Mouse (Mus musculus) cerebellum, postnatal 25 days (tissue): Measurements from ENCODE around the gene Srr.

Experiments
- DNase-seq, 2 experiments: peaks; one replicate each; pipeline ENCODE4 v3.0.0; 2021; ENCODE audit warnings: mixed read lengths in 2 of 2

The Srr gene

DNA sequence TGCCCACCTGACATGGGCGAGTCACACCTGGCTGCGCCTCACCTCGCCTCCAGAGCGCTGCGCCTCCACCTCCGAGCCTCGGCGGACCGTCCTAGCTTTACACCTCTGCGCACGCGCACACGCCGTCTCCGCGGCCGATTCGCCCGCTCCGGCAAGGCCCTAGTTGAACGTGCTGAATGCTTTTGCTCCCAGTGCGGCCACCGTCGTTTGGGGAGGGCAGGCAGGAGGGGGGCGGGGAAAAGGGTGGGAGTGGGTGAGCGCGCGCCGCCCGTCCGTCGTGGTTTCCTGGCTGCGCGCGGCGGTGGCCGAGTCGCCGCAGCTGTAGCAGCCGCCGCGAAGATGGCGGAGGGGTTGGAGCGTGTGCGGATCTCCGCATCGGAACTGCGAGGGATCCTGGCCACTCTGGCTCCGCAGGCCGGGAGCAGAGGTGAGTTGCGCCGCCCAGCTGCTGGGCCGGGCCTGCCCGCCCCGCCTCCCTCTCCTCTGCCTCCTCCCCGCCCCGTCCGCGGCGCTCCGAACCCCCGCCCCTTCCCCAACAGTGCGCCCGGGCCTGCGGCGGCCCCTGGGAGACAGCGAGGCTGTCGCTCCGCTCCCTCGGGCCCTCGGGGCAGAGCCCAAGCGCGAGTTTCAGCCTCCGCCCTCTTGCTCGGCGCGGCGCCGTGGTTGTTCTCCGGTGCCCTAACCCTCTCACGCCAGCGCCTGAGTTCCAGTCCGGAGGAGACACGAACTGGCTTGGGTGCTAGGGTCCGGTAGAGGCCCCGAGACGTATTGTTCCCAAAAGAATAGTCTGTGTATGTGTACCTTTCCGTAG, at the start of gene Srr, which contains the start of gene Smg6:
Srr (minus strand) TSS at position 372 of the 811 bp plus-strand sequence.
Smg6 (plus strand) TSS at position 247 of the 811 bp plus-strand sequence.
- DNase-seq = peak; percentile 97 to 98

DNA sequence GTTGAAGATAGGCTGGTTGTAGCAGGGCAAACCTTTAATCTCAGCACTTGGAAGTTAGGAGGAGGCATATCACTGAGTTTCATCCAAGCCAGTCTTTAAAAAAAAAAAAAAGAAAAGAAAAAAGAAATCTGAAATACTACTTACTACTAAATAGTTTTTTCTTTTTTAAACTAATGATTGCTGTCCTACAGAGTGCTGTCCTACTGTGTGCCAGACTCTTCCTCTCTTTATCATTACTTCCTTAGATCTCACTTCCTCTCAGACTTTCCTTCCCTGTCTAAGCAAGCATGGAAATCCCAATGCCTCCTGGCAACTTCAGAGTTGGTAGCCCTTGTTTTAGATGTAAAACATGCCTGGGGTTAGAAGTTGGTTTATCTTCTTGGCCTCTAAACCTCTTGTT, 48.9 kb upstream of the Srr start:
- no peak for DNase-seq

DNA sequence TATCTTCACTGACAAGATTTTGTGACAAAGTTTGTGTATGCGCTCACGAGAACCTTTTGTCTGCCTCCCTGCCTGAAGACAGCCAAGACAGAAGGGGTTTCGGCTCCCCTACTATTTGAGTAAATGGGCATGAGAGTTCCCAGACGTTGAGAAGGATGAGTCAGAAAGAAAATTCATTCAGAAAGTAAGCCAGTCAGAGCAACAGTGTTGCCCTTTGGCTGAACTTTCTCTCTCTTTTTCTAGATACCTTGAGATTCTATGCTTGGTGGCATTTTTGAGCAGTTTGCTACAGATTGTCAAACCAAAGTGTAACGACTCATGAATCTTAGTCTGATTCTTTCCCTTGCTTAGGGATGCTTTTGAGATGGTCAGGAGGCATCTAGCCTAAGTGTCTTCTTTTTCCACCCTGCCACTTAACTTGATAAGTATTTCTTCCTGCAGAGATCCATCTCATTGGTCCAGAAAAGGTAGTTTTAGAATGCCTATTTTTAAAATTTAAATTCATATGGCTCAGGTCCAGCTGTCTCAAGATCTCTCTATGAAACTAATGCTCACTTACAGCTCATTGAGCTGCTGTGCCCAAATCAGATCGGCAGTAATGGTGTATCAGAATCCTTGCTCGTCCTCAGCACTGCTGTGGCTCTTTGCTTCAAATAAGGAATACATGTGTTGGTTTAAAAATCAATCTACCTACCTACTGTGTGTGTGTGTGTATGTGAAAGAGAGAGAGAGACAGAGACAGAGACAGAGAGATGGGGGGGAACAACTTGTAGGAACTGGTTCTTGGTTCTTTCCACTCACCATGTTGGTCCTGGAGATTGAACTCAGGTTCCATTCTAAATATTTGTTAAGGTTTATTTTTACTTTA, 47.8 kb upstream of the Srr start:
- no peak for DNase-seq

DNA sequence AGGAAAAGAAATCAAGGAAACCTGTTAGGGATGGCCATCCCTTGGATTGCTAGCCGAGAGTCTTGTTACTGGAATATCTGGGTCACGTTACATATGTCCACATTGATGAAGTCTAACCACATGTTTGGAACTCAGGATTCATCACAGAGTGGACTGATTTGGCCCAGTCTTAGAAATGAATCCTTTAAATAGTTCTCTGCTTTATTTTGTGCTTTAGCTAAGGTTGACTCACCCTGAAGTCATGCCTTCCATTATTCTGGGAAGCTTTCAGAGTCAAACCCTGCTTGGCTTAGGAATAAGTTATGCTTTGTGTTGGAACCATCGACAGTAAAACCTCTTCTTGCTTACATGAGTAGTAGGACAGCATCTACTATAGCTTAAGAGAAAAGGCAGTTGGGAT, 39.8 kb upstream of the Srr start:
- no peak for DNase-seq

DNA sequence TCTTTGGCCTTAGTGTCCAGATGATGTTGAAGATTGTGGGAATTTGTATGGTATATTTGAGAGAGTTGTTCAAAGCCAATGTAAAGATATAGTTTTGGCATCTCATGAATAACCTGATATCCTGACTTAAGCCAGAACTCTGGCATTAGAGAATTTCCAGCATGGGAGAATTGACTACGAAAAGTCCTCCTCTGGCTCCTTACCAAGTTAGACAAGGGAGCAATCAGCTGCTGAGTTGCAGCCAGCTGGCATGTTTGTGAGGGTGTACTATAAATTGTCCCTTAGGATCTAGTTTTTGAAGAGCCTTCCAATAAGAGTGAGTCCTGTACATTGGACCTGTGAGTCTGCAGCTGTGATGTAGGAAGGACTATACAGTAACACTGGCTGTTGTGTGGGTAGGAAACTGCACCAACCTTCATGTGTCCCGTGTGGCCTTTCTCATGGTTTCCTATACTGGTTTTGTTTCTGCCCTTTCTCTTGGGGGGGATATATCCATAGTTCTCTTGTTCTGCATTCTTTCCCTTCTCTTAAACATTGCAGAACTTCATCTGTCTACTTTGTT, 37.2 kb upstream of the Srr start:
- DNase-seq = peak; percentile 9 to 37

DNA sequence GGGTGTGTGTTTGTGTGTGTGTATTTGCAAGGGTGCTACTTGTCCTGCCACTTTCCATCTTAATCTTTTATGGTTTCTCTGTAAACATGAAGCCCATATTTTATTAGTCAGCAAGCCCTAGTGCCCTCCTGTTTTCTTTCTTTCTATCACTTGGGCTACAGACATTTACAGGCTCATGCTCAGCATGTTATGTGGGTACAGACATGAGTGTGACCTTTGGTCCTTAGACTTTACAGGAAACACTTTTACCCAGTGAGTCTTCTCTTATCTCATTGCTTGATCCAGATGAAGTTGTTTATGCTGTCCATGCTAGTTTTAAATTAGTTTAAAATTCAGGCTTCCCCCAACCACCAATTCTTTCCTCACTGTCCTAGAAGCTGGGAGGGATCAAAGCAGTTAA, 36.2 kb upstream of the Srr start:
- DNase-seq = no peak

DNA sequence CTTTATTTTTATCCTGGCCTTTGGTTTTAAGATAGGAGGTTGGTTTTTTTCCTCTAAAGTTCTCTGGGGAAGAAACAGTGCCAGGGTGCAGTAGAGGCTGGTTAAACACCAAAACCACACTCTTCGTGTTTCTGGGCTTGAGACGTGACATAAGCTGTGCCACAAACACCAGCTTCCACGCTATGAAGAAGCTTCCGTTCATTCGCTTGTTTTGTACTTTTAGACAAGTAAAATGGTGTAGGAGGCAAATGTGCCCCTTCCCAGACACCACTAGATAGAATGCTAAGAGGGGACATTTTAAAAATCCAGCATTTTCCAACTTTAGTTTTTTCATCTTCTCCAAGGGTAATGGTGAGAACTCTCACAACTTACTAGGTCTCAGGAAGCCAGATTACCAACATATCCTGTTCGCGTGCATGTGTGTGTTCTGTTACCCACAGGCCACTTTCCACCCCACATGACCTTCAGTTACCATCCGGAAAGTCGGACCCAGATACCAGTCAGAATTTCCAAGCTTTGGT, 34.3 kb upstream of the Srr start:
- DNase-seq = no peak

DNA sequence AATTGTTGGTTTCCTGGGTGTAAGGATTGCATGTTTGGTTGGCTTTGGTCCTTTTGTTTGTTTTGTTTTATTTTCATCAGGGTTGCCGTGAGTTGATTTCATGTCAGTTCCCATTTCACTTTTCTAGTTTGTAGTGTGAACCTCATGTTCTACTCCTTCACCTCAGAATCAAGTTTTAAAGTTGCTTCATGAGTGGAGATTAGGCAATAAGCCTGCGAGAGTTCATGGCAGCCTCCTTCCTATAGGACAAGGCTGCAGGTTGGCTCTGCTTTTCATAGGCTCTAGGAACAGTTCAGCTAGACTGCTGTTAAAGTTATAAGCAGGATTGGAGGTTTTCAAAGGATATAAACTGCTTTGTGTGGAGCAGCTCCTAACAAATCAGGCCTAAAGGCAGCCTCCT, 33.8 kb upstream of the Srr start:
- DNase-seq = no peak

DNA sequence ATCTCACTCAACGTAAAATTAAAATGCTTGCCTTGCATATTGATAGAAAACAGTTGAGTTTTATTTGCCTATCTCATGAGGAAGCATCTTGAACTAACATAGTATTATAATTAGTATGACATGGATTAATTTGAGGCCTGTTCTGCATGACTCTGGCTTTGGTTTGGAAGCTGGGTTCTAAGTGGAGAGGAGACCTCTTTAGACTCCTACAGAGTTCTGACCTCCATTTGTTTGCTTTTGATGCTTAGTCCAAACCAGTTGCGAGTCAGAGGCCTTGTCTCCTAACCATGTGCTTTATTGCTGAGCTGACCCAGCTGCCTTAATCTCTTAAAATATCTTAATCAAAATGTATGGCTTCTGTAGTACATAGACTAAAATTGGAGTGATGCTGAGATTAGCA, 31.9 kb upstream of the Srr start:
- no peak for DNase-seq

DNA sequence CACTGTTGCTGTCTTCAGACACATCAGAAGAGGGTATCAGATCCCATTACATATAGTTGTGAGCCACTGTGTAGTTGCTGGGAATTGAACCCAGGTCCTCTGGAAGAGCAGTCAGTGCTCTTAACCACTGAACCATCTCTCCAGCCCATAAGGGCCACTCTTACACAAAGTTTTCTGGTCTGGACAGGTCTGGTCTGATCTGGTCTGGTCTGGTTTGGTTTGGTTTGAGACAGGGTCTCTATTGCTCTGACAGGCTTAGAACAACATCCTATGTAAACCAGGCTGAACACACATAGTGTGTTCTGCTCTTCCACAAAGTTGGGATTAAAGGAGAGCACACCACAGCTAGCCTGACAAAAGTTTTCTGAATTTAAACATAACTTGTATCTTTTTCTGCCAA, 30.3 kb upstream of the Srr start:
- DNase-seq = no peak

DNA sequence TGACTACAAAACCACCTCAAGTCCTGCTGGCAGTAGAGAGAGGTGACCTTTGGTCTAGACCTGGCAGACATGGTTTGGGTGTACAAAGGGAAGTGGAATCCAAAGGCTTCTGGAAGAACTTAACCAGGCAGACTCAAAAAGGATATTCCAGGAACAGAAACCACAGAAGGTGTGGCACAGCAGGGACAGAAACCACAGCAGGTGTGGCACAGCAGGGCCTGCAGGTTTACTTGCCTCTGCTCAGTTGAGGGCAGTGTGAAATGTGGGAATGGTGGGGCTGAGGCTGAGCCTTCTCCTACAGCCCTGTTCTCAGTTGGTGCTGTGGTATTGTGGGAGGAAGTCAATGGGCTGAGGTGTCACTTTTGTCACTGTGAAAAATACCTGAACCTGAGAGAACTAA, 29.2 kb upstream of the Srr start:
- DNase-seq = peak; percentile 34 to 45

DNA sequence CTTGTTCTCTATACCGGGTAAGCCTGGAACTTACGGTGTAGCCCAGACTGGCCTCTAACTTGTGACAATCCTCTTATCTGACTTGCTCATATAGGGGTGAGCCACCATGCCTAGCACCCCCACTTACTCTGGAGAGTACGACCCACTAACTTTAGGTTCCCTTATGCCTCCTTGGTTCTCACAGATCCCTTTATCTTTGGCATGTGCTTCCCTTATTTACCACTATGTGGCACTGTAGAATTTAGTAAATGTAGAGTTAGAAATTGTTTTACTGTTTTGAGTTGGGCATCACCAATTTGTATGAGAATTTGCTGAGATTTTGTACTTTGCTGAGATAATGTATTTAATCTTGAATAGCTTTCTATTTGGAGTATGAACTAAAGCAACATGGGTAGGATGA, 20.6 kb upstream of the Srr start:
- peak in 1 of 2 experiments; percentile 15 for DNase-seq

DNA sequence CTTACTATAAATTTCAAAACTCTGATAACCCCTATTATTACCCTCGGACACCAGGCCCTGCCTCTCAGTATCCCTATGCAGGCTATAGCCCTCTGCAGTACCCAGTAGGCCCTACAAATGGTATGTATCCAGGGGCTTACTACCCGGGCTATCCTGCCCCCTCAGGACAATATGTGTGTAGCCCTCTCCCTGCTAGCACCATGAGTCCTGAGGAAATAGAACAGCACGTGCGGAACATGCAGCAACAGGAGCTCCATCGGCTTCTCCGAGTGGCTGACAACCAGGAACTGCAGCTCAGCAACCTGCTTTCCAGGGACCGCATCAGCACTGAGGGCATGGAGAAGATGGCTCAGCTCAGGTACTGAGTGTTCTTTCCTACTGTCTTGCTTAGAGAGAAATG, 4.6 kb upstream of the Srr start:
- no peak for DNase-seq

DNA sequence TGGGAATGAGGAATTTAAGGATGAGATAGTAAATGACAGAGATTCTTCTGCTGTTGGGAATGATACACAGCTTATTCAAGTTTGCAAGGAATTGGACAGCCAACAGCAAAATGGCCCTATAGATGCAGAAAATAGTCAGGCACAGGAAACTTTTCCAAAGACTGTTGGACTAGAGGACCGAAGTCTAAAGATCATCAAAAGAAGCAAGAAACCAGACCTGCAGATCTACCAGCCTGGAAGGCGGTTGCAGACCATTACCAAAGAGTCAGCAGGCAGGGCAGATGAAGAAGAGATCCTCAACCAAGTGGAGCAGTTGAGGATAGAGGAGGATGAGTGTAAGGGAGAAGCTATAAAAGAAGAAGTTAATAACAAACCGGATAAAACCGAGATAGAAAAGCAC, 3.4 kb upstream of the Srr start:
- DNase-seq = no peak

DNA sequence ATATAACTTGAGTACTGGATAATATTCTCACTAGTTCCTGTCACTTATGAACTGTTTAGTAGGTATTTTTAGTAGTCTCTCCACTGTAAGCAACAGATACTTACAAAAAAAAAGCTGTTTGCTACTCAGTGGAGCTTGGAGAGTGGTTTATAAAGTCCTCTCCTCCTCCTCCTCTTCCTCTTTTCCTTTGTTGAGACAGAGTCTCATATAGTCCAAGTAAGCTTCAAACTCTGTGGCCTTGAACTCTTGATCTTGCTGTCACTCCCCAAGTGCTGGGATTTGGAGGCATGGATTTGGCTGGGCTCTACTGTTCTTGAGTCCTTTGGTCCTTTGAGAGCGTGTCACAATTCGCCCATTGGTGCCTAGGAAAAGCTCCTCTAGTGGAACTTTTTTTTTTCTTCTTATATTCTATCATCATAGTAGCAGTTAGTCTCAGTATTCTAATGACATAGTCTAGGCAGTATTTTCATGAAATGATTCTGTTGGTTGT, 1.5 kb upstream of the Srr start:
- no peak for DNase-seq

DNA sequence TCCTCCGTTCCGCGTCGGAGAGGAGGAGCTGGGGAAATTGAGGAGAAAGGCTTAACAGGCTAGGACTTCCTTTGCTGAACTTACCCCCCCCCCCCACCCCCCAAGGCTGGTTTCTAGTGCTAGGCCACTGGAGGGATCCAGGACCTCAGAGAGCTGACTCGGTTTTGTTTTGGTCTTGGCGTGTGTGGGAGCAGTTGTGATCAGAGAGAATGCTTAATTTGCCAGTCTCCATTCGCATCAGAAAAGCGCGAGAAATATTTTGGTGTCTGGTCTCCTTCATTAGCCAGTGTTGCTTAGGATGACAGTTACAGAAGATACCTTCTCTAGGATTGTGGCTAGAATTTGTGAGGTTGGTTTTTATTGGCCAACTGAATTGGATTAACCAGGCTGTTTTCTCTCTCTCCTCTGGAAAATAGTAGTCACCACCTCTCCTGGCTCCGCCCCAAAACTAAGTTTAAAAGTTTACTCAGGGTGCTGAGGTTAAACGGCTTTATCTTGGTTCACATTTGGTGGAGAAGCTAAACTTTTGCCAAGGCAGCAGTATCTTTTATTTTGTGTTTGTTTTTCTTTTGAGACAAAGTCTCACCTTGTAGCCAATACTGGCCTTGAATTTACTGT, 749 bp upstream of the Srr start:
- DNase-seq = no peak

DNA sequence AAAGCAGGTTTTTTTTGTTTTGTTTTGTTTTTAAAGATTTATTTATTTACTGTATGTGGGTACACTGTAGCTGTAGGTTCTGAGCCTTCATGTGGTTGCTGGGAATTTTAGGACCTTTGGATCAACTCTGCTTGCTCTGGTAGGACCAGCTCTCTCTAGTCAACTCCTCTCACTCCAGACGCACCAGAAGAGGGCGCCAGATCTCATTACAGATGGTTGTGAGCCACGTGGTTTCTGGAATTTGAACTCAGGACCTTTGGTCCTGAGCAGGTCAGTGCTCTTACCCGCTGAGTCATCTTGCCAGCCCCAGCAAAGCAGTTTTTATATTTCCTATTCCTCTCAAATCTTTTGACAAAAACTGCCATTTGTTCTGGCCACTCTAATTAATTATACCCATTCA, 1.6 kb downstream of the Srr start:
- peak in 1 of 2 experiments; percentile 54 for DNase-seq

DNA sequence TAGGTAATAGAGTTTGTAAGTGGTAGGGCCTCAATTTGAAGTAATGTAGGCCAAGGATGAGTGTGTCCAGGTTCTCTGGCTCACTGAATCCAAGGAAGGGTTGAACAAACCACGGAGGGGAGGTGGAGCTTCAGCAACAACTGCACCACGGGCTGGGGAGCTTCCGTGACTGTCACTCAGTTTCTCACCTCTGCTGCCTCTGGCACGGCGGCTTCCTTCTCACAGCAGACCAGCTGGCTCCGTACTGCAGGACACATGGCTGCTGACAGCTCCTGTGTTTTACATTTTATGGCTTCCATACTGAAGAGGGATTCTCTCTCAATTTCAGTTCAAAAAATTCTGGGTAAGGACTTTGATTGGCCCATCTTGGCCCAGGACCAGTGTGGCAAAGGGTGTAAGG, 6.5 kb downstream of the Srr start:
- no peak for DNase-seq

DNA sequence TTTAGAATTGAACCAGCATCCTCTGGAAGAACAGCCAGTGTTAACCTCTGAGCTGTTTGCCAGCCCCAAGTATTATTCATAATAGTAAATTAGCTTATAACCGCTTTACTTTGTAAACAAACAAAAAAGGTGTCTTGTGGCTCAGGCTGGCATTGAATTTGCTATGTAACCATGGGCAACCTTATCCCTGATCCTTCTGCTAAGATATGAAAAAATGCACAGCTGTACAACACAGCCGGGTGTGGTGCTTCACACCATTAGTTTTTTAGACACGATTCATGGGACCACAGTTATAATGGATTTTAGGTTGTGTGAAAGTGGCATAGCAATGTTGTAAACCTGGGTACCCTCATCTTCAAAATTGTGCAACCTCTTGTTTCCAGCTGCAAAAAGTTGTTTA, 13.3 kb downstream of the Srr start:
- no peak for DNase-seq

DNA sequence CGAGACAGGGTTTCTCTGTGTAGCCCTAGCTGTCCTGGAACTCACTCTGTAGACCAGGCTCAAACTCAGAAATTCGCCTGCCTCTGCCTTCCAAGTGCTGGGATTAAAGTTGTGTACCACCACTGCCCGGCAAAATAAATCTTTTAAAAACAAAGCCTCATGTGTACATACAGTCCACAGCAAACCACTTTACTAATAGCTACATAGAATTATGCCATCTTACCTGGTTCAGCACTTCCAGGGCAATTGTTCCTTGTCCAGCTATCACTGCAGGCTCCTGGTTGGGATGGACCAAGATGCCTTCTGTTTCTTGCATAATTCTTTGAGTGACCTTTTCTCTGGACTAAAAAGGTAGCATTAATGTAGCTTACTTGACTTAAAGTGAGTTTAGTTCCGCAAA, 15.8 kb downstream of the Srr start:
- DNase-seq = no peak

DNA sequence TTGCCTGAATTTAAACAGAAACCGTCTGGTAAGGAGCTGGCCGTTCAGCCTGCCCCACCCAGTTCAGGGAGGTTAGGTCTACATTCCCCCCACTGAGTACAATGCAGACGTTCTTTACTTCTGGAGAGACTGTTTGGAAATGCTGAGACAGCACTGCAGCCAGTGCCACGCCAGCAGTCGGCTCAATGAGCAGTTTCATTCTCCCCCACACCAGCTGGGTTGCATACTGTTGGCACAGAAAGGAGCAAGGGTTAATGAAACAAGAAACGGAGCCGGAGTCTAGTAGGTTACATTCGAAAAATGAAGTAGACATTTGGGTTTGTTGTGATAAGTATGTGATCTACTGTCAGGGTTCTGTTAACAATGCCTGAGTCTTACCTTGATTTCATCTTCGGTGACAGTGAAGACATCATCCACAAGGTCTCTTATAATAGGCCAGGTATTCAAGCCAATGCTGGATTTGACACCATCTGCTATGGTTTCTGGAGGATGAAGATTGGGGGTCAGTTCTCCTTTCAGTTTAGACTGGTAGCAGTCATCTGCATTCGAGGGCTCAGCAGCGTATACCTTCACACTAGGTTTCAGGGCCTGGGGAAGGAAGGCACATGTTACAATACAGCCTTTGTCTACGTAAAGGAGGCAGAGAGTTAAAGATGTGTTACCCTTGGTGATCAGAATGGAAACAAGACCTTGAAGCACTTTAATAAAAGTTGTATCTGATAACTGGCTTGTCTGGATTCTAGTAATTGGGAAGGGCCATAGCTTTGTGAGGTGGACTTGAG, 16.9 kb downstream of the Srr start:
- no peak for DNase-seq

DNA sequence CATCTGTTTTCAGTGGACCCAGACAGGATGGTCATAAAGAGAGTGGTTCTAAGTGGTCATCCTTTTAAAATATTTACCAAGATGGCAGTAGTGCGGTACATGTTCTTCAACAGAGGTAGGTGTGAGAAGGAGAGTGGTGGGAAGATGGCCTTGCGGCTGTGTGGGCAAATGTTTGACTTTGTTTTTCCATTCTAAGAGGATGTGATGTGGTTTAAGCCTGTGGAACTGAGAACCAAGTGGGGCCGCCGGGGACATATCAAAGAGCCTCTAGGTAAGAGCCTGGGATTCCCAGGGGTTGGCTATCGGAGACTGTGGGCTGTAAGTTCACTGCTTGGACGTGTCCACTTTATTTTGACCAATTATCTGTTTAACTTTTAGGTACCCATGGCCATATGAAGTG, 17.9 kb downstream of the Srr start:
- DNase-seq = no peak
